Mouse (Mus musculus) ES-E14 (cell line): ENCODE results near the gene Amt.

Experiments used
- CHD2 ChIP-seq: IDR thresholded peaks from 2 replicates; pipeline ENCODE4 v1.6.1; 2014; ENCODE audit warnings: mild to moderate bottlenecking, low read depth, low read length, inconsistent platforms
- HCFC1 ChIP-seq: IDR thresholded peaks from 2 replicates; pipeline ENCODE4 v1.6.1; 2012; ENCODE audit warnings: low read length, inconsistent platforms, borderline replicate concordance; ENCODE audit not compliant: insufficient read depth
- MAFK ChIP-seq: IDR thresholded peaks from 2 replicates; pipeline ENCODE4 v1.6.1; 2014; ENCODE audit warnings: mild to moderate bottlenecking, low read depth, low read length, inconsistent platforms; ENCODE audit not compliant: insufficient read depth
- ZC3H11A ChIP-seq: IDR thresholded peaks from 2 replicates; pipeline ENCODE4 v1.6.1; 2012; ENCODE audit warnings: low read depth, mild to moderate bottlenecking, inconsistent platforms, low read length, borderline replicate concordance
- ZNF384 ChIP-seq: IDR thresholded peaks from 2 replicates; pipeline ENCODE4 v1.6.1; 2012; ENCODE audit warnings: low read depth, low read length, inconsistent platforms

DNA sequence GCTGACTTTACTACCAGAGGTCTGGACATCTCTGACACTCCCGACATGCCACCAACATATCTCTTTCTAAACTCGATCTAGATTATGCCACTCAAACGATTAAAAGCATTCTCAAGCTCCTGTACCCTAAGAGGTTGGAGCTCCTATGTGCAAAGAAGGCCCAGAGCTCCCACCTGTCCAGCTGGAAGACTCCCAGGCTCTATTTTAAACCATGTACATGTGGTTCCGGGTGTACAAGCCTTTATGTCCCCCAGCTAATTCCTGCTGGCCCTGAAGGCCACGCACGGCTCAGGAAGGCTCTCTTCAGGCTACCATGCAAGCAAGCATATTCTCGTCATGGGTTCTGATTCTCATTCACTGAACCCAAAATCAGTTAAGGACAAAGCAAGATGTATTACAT lies 34.8 kb upstream of the Amt start:
- TF ChIP-seq HCFC1 (no peak), MAFK (no peak), ZC3H11A (no peak), ZNF384 (no peak), CHD2 (no peak)
